Mouse (Mus musculus) neural tube, embryonic 14.5 days (tissue): ENCODE results near the gene Strn4. TPM values are rescaled to one million over a fixed set of nuclear protein-coding genes. Genes with fewer than 3 reads are reported as not detected.

Source experiments
- ATAC-seq: fragments of 200-750 bp; cut with Nextera tagmentation; 2 replicates; pipeline ENCODE4 v1.8.0; 2017; ENCODE audit warnings: low read depth, mild to moderate bottlenecking, moderate TSS enrichment, moderate library complexity
- H3K27ac ChIP-seq: fragments of 300-500 bp; sonication (generic); 2 replicates; pipeline ENCODE4 v1.5.1; 2014; ENCODE audit warnings: low read depth, mild to moderate bottlenecking, control low read depth, low read length, moderate library complexity, mixed read lengths
- H3K27me3 ChIP-seq: fragments of 300-500 bp; sonication (generic); 2 replicates; pipeline ENCODE4 v1.6.1; 2014; ENCODE audit warnings: low read length; ENCODE audit not compliant: control insufficient read depth, insufficient read depth
- H3K36me3 ChIP-seq: fragments of 300-500 bp; sonication (generic); 2 replicates; pipeline ENCODE4 v1.6.1; 2014; ENCODE audit warnings: low read length, mixed read lengths; ENCODE audit not compliant: control insufficient read depth, insufficient read depth
- H3K4me1 ChIP-seq: fragments of 300-500 bp; sonication (generic); 2 replicates; pipeline ENCODE4 v1.6.1; 2014; ENCODE audit warnings: low read length; ENCODE audit not compliant: control insufficient read depth, insufficient read depth
- H3K4me2 ChIP-seq: fragments of 300-500 bp; sonication (generic); 2 replicates; pipeline ENCODE4 v1.6.1; 2014; ENCODE audit warnings: mild to moderate bottlenecking, low read depth, low read length, control low read depth
- H3K4me3 ChIP-seq: fragments of 300-500 bp; sonication (generic); 2 replicates; pipeline ENCODE4 v1.5.1; 2014; ENCODE audit warnings: low read depth, low read length, control low read depth, mixed read lengths
- H3K9ac ChIP-seq: fragments of 300-500 bp; sonication (generic); replicated peaks from 2 replicates; pipeline ENCODE4 v1.6.1; 2014; ENCODE audit warnings: low read depth, mild to moderate bottlenecking, control low read depth, low read length, mixed read lengths
- H3K9me3 ChIP-seq: fragments of 300-500 bp; sonication (generic); 2 replicates; pipeline ENCODE4 v1.6.1; 2016; ENCODE audit warnings: low read length; ENCODE audit not compliant: control insufficient read depth
- WGBS: fragments of 180-500 bp; shearing (Covaris S2); extraction: QIAGEN DNeasy Blood & Tissue Kit; methylation state at CpG from one replicate; pipeline ENCODE4 v1.1.7; 2014; 5-methylcytosine and 5-hydroxymethylcytosine counted together
- polyA plus RNA-seq: library from polyadenylated mRNA; unstranded; fragments of >200 nt; fragmentation: Nextera tagmentation; extraction: Ambion mirVana; gene quantifications from 2 replicates; pipeline ENCODE4 v1.2.1, GENCODE M21; 2014

The Strn4 gene
- polyA plus RNA-seq, 1 experiment from 2014 or later: 191 TPM

DNA sequence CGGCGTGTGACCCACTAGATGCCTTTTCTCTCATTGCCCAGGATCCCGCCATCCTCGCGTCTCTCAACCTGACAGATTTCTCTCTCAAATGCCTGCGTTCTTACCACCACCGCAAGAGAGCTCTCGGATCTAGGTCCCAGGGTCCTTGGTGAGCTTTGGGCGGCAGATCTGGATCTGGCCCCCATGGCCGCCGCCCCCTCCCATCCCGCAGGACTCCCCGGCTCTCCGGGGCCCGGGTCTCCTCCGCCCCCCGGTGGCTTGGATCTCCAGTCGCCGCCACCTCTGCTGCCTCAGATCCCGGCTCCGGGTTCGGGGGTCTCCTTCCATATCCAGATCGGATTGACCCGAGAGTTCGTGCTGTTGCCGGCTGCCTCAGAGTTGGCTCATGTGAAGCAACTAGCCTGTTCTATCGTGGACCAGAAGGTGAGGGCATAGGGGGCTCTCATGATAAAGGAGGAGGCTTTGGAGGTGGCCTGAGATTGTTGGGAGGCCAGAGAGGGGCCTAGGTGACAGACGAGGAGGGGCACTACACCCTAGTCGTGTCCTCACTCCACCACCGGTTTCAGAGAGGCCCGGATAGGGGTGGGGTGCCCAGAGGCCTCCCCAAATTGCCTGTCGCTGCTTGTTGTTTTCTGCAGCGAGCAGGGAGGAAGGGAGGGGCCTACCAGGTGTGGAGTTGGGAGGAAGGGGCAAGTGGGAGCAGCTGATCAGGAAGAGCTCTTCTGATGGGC is 27.9 kb downstream of the Strn4 start:
- Histone ChIP-seq H3K4me2 (peak overlapping the region; percentile 84), H3K27me3 (no peaks in the 10 kb centered on the region), H3K4me3 (peak overlapping the region; percentile 54), H3K4me1 (peaks cover 15% of the 10 kb centered on the region), H3K27ac (no peak overlapping the region; the same call in 1 of the 2 replicates), H3K9me3 (no peaks in the 10 kb centered on the region), H3K36me3 (peaks cover 23% of the 10 kb centered on the region), H3K9ac (peak overlapping the region; percentile 58)
- 2% methylated on average over 33 of the region's 33 CpGs for WGBS
- peak; percentile 5; the same call in 1 of the 2 replicates for ATAC-seq

DNA sequence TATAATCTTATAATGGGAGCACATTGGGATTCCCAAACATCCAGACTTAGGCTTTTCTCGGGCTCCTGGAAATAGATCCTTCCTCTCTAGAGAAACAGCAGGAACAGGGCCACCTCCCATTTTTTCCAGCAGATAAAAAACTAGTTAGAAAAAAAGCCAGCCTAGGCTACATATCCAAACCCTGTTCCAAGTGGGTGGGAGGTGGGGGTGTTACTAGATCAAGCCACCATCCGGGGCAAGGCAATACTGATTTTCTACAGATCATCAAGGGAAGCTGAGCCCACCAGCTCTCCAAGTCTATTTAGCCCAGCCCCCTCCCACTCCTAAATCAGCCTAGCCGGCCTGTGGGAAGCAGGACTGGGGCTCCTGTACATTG is 29.0 kb downstream of the Strn4 start:
- H3K4me1 ChIP-seq: peaks cover 15% of the 10 kb centered on the region
- H3K9ac ChIP-seq: peak overlapping the region; percentile 22; the same call in 1 of the 2 replicates
- H3K4me3 ChIP-seq: no peak overlapping the region; the same call in 1 of the 2 replicates
- no peak overlapping the region for H3K27ac ChIP-seq
- 59% methylated on average over 3 of the region's 3 CpGs for WGBS
- peak overlapping the region; percentile 84; the same call in 1 of the 2 replicates for H3K4me2 ChIP-seq
- H3K27me3 ChIP-seq: no peaks in the 10 kb centered on the region
- H3K9me3 ChIP-seq: no peaks in the 10 kb centered on the region
- H3K36me3 ChIP-seq: peaks cover 12% of the 10 kb centered on the region
- no peak for ATAC-seq

DNA sequence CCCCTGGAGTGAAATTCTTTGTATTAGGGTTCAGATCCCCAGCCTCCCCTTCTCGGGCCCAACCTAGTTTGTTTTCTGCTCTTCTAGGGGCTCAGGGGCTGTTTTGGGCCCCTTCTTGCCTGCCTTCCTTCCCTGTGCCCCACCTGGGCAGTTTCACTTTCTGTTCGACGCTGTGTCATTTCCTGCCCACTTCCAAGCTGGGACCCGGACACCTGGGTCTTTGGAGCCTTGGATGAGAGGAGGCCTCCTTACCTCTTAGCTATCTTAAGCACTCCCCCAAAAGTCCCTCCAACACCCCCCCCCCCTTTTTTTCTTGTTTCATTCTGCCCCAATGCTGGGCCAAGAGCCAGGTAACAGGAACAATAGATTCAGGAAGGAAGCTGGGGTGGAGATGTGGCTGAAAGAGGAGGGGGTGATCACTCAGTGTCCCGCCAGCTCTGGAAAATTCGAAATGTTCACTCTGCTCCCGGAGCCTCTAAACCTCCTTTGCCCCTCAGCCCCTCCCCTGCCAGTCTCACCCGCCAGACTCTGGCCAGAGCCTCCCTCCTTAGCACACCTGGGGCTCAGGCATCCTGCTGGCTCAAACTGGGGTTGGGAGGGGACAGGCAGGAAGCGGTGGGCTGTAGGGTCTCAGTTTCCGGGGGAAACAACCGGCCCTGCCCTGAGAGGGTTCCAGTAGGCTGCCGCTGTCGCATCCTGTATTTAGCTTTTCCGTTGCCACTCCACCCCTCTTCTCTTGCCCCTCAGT is 29.6 kb downstream of the Strn4 start:
- H3K27ac ChIP-seq: no peak overlapping the region
- peaks cover 15% of the 10 kb centered on the region for H3K4me1 ChIP-seq
- no peak overlapping the region; the same call in 1 of the 2 replicates for H3K4me3 ChIP-seq
- WGBS: 41% methylated on average over 14 of the region's 14 CpGs
- peak overlapping the region; percentile 17; the same call in 1 of the 2 replicates for H3K4me2 ChIP-seq
- H3K27me3 ChIP-seq: no peaks in the 10 kb centered on the region
- H3K9ac ChIP-seq: peak overlapping the region; percentile 22; the same call in 1 of the 2 replicates
- ATAC-seq: no peak
- no peaks in the 10 kb centered on the region for H3K9me3 ChIP-seq
- peaks cover 7% of the 10 kb centered on the region for H3K36me3 ChIP-seq

DNA sequence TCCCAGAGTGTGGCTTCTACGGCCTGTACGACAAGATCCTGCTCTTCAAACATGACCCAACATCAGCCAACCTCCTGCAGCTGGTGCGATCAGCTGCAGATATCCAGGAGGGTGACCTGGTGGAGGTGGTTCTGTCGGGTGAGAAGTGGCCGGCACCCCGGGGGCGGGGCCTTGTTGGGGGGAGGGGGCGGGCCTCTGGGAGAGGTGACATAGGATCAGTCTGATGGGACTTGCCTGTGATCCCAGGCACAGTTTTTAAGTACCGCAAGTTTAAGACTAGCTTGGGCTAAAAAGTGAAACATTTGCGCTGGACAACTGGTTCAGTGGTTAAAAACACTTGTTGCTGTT is 30.1 kb downstream of the Strn4 start:
- H3K9ac ChIP-seq: no peak overlapping the region
- H3K4me3 ChIP-seq: no peak overlapping the region
- WGBS: 39% methylated on average over 10 of the region's 10 CpGs
- H3K9me3 ChIP-seq: no peaks in the 10 kb centered on the region
- H3K4me2 ChIP-seq: 0 out of 2 replicates have a peak overlapping the region, but pooled peaks have one; percentile 17
- H3K27ac ChIP-seq: no peak overlapping the region
- peaks cover 1% of the 10 kb centered on the region; the same call in 1 of the 2 replicates for H3K36me3 ChIP-seq
- H3K27me3 ChIP-seq: no peaks in the 10 kb centered on the region
- H3K4me1 ChIP-seq: peaks cover 15% of the 10 kb centered on the region
- ATAC-seq: no peak

DNA sequence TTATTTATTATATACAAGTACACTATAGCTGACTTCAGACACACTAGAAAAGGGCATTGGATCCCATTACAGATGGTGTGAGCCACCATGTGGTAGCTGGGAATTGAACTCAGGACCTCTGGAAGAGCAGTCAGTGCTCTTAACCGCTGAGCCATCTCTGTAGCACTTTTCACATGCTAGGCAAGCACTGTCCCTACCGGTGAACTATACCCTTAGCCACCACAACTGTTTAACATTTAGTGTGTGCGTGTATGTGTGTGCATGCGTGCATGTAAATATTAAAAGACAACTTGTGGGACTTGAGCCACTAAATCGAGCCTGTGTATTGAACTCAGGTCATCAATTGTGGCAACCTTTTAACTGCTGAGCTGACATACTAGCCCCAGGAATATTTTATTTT is 31.1 kb downstream of the Strn4 start:
- H3K36me3 ChIP-seq: no peaks in the 10 kb centered on the region
- no peaks in the 10 kb centered on the region for H3K27me3 ChIP-seq
- H3K4me1 ChIP-seq: peaks cover 15% of the 10 kb centered on the region
- ATAC-seq: no peak
- 96% methylated on average over 5 of the region's 5 CpGs for WGBS
- no peak overlapping the region for H3K4me2 ChIP-seq
- no peaks in the 10 kb centered on the region for H3K9me3 ChIP-seq
- no peak overlapping the region for H3K9ac ChIP-seq
- H3K27ac ChIP-seq: no peak overlapping the region
- H3K4me3 ChIP-seq: no peak overlapping the region

DNA sequence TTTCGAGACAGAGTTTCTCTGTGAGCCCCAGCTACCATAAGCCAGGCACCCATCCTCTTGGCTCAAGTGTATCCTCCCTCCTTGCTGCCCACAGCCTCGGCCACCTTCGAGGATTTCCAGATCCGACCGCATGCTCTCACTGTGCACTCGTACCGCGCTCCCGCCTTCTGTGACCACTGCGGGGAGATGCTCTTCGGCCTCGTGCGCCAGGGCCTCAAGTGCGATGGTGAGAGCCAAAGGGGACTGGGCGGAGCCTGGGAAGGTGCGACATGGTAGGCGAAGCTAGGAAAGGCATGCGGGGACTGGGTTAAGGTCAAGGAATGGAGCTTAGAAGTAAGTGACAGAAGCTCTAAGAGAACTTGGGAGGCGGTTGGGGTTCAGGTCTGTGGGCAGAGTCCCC is 31.8 kb downstream of the Strn4 start:
- 91% methylated on average over 19 of the region's 19 CpGs for WGBS
- H3K4me2 ChIP-seq: no peak overlapping the region
- H3K4me1 ChIP-seq: peaks cover 11% of the 10 kb centered on the region
- no peak for ATAC-seq
- no peaks in the 10 kb centered on the region for H3K27me3 ChIP-seq
- H3K36me3 ChIP-seq: no peaks in the 10 kb centered on the region
- H3K27ac ChIP-seq: no peak overlapping the region
- H3K4me3 ChIP-seq: no peak overlapping the region
- no peaks in the 10 kb centered on the region for H3K9me3 ChIP-seq
- no peak overlapping the region for H3K9ac ChIP-seq

DNA sequence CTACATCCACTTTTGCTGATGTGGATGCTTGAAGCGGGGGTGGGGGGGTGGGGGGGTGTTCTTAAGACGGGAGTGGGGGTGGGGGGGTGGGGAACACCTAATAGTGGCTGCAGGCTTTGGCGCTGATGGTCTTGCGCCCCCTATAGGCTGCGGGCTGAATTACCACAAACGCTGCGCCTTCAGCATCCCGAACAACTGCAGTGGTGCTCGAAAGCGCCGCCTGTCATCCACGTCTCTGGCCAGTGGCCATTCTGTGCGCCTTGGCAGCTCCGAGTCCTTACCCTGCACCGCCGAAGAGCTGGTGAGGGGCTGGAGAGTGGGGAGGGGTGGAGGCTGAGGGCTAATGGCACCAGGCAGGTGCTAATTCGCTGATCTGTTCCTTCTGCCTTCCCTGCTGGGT is 32.9 kb downstream of the Strn4 start:
- H3K9me3 ChIP-seq: no peaks in the 10 kb centered on the region
- 0 out of 2 replicates have a peak, but pooled peaks have one; percentile 3 for ATAC-seq
- no peak overlapping the region for H3K27ac ChIP-seq
- peaks cover 5% of the 10 kb centered on the region; the same call in 1 of the 2 replicates for H3K36me3 ChIP-seq
- H3K4me1 ChIP-seq: peaks cover 9% of the 10 kb centered on the region
- H3K4me3 ChIP-seq: no peak overlapping the region
- 19% methylated on average over 17 of the region's 17 CpGs for WGBS
- no peaks in the 10 kb centered on the region for H3K27me3 ChIP-seq
- no peak overlapping the region for H3K4me2 ChIP-seq
- H3K9ac ChIP-seq: no peak overlapping the region

DNA sequence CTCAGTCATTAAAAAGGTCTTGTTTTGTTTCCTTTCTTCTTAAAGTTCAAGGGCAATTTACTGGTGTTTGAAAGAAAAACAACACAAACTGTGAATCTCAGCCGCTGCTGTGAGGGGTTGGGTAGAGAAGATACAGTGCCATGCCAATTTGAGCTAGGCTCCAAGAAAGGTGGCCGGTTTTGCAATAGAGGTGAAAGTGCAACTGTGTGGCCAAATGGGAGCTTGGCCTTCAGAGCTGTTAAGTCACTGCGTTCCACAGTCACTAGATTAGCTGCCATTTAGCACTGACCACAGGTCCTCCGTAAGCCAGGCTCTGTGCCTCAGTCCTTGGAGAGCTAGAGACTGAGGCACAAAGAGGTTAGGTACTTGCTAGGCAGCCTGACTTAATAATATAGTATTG is 35.9 kb downstream of the Strn4 start:
- Histone ChIP-seq H3K4me1 (no peaks in the 10 kb centered on the region), H3K9ac (no peak overlapping the region), H3K4me3 (no peak overlapping the region), H3K36me3 (peaks cover 20% of the 10 kb centered on the region), H3K9me3 (no peaks in the 10 kb centered on the region), H3K4me2 (no peak overlapping the region), H3K27ac (no peak overlapping the region), H3K27me3 (no peaks in the 10 kb centered on the region)
- WGBS: 85% methylated on average over 4 of the region's 4 CpGs
- no peak for ATAC-seq

DNA sequence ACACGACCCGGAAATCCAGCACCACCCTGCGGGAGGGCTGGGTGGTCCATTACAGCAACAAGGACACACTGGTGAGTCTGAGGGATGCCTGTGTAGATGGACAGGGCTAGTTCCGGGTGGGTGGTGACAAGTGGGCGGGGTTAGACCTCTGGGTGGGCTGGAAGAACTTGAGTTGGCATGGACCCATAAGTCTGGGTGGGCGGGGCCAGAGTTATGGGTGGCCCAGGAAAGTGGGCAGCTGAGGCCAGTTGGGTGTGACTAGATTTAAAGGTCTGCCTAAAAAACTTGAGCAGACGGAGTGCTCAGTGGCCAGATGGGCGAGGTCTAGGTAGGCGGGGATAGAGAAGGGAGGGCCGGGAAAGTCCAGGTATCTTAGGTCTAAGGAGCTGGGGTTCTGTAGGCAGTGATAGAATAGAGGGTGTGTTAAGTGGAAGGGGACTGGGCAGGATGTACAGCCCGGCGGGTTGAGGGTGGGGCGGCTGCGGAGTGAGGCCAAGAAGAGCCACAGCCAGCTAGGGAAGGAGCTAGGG is 37.7 kb downstream of the Strn4 start:
- no peak overlapping the region for H3K4me2 ChIP-seq
- H3K27me3 ChIP-seq: no peaks in the 10 kb centered on the region
- H3K27ac ChIP-seq: no peak overlapping the region
- no peak overlapping the region for H3K9ac ChIP-seq
- H3K9me3 ChIP-seq: no peaks in the 10 kb centered on the region
- 86% methylated on average over 14 of the region's 14 CpGs for WGBS
- H3K4me1 ChIP-seq: no peaks in the 10 kb centered on the region
- H3K36me3 ChIP-seq: peaks cover 26% of the 10 kb centered on the region
- no peak for ATAC-seq
- H3K4me3 ChIP-seq: no peak overlapping the region
